Mouse (Mus musculus): ENCODE data around the gene Trpm1.

Trpm1 gene

DNA sequence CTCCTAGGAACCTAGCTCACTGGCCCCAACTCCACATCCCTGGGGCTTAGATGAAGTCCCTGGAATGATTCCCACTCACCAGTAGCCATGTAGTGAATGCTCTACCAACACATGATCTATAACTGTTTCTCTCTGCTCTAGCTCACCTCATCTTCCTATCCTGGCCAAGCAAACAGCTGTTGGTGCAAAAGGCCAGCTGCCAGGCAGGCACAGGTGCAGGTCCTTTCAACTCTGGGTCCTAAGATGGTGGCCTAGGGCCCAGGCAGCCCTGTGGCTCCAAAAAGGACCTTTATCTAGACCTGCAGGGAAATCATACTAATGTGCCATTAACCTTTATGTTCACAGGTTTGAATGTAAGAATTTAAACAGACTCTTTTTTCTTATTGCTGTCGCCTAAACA lies 10.3 kb downstream of the Trpm1 start:
- DNase-seq (ENCODE audit: low read depth): no peak

DNA sequence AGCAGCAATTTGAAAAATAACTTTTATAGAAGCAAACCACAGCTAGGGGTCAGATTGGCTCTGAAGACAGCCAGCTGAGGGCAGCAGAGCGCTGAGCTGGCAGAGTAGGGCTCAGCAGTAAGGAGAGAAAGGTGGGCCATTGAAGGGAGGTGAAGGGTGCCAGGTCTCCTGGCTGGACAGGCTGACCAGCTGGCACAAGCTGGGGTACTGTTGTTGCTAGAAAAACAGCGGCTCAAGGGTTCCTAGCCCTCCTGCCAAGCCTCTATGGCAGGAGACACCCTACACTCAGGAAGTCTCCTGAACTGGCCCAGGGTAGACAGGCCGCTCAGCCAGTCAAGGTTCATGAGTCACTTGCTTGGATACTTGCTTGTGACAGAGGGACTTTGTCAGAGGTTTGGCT lies 11.4 kb downstream of the Trpm1 start:
- peak; percentile 73 for DNase-seq (ENCODE audit: low read depth)

GRCm38 (mm10) chr7:64166025-64166424 lies 12.4 kb downstream of the Trpm1 start:
- no peak for DNase-seq (ENCODE audit: low read depth)

DNA sequence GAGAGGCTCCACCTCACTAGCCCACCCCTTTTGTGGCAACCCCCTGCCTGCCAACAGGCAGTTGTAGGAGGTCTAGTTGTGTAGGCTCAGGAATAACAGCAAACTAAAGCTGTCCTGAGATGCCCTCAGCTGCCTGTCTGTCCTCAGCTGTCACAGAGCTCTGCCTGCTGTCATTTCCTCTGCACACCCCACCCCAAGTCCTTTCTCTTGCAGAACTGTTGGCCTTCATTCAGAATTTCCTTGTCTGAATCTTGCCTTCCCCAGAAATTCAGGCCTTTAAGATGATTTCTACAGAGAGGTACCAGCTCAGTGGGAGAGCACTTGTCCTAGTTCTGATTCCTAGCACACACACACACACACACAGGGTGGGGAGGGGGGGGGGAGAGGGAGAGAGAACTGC lies 13.1 kb downstream of the Trpm1 start:
- no peak for DNase-seq (ENCODE audit: low read depth)

DNA sequence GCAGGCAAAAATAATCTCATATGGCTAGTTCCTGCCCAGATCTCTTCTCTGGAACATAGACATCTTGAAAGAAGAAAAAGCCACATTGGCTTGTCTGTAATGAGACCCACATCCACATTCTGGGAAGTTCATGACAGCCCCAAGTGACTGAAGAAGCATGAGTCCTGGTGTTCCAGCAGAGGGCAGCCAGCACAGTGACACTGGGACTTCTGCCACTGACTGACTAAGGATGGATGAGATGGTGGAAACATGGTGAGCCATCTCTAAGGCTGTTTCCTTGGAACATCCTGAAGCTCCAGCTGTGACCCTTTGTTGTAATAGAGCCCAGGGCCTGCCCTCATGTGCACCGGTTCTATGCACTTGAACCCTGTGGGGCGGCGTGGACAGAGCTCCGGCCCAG lies 25.7 kb downstream of the Trpm1 start:
- DNase-seq (ENCODE audit: low read depth): no peak

DNA sequence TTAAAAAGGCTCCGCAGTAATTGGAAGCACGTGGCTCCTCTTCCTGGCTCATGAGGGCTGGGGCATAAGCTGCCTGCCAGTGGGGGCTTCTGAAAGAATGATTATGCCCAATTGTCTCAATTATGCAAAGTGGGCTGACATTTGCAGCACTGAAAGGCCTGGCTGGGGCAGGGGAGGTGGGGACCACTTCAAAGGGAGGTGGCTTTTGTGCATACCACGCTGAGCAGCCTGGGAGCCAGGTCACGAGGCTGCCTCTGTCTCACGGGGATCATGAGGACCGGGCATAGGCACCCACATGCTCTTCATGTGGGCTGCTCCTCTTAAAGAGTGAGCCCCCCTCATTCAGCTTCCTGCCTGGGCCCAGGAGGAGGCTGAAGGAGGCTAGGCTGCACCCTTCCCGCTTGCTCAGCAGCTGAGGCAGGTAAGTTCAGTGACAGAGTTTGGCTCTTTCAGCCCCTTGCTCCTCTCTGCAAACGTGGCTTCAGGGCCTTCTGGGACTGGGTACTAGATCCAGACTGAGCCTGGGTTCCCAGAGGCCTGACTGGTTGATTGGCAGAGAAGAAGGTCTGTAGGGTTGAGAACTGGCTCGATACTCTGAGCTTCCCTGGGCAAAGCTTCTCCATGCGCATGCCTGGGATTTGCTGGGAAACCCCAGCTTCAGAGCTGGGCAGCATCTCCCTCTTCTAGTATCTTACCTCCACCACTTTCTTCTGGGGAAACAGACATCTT lies 31.7 kb downstream of the Trpm1 start:
- no peak for DNase-seq (ENCODE audit: low read depth)

DNA sequence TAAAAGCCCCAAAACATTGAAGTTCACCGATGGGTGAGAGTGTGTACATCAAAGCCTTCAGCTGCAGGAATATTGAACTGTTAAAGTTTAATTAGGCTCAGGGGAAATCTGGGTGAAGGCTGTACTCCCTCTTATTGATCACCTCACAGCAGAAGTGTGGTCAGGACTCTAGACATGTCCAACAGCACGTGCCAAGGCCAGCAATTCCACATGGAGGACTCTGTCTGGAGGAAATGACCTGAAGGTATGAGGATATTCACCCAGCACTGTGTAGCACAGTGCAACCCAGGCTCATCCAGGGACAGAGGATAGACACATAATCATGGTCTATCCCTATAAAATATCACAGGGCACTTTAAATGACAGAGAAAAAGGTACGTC lies 32.3 kb downstream of the Trpm1 start:
- DNase-seq (ENCODE audit: low read depth): no peak

- DNase-seq (ENCODE audit: low read depth): peak; percentile 66
Observed at GRCm38 (mm10) chr7:64192261-64192943, 38.8 kb downstream of the Trpm1 start.

GRCm38 (mm10) chr7:64193476-64193875 lies 39.8 kb downstream of the Trpm1 start:
- DNase-seq (ENCODE audit: low read depth): no peak

DNA sequence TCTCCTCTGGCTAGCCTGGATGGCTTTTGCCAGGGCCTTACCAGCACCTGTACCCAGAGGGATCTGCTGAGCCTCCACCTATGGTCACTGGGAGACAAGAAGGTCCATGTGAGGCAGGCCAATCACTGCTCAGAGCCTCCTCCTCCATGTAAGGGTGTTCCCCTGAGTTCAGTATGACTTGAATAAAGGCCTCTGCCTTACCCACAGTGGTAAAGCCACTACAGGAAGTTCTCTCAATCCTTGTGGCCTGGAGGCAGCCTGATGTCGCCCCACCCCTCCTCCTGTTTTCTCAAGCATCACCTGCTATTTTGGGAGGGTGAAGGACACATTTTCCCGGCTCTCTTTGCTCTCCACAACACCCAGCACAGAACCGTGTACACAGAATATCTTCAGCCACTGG lies 42.5 kb downstream of the Trpm1 start:
- no peak for DNase-seq (ENCODE audit: low read depth)

DNA sequence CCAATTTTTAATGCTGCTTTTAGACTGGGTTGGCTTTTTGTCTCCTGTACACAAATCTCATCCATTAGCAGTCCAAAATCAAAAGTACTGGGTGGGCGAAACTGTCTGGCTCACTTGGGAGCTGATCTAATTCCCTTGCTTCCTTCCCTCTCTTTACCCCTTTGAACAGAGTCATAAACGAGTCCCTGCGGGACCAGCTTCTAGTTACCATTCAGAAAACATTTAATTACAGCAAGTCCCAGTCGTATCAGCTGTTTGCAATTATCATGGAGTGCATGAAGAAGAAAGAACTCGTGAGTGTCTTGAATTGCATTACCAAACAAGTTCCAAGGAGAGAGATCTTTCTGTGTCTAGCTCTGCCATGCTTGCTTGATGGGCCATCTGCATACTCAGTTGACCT lies 55.1 kb downstream of the Trpm1 start:
- DNase-seq (ENCODE audit: low read depth): no peak

DNA sequence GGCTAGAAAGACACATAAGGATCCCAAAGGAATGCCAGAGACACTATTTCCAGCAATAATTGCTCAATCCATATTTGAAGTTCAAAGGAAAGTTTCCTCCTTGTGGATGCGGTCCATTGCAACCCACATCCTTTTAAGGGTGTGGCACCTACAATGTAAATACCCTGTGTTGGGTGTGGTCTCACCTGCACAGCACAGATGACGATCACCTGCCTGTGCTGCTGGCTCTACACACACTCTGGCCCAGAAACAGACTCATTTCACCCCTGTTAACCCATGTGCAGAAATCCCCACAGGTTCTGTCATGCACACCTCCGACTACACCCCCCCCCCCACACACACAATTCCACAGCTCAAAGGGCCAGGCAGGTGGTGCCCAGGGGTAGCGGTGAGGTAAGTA lies 59.2 kb downstream of the Trpm1 start:
- DNase-seq (ENCODE audit: low read depth): no peak

GRCm38 (mm10) chr7:64214066-64214465 lies 60.4 kb downstream of the Trpm1 start:
- peak; percentile 54 for DNase-seq (ENCODE audit: low read depth)

GRCm38 (mm10) chr7:64215613-64216012 lies 62.0 kb downstream of the Trpm1 start:
- no peak for DNase-seq (ENCODE audit: low read depth)

DNA sequence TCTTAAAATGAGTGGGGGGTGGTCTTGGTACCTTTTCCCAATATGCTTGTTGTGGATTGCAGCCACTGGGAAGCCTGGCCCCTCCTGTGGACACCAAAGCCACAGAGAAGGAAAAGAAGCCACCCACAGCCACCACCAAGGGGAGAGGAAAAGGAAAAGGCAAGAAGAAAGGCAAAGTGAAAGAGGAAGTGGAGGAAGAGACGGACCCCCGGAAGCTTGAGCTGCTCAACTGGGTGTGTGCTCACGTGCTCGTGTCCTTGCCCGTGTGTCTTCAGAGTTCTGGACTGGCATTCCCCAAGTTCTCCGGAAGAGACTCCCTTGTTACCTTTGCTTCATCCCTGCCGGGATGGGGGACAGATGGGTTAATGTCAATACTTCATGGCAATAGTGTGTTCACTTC lies 63.8 kb downstream of the Trpm1 start:
- DNase-seq (ENCODE audit: low read depth): no peak

- no peak for DNase-seq (ENCODE audit: low read depth)
Observed at GRCm38 (mm10) chr7:64219765-64220164, 66.1 kb downstream of the Trpm1 start.

- no peak for DNase-seq (ENCODE audit: low read depth)
Observed at GRCm38 (mm10) chr7:64223215-64223614, 69.6 kb downstream of the Trpm1 start.

- no peak for DNase-seq (ENCODE audit: low read depth)
Observed at GRCm38 (mm10) chr7:64226339-64227194, 72.9 kb downstream of the Trpm1 start.

GRCm38 (mm10) chr7:64227586-64227985 lies 74.0 kb downstream of the Trpm1 start:
- no peak for DNase-seq (ENCODE audit: low read depth)

GRCm38 (mm10) chr7:64228300-64228699 lies 74.7 kb downstream of the Trpm1 start:
- no peak for DNase-seq (ENCODE audit: low read depth)

- DNase-seq (ENCODE audit: low read depth): no peak
Observed at GRCm38 (mm10) chr7:64229911-64230310, 76.3 kb downstream of the Trpm1 start.

DNA sequence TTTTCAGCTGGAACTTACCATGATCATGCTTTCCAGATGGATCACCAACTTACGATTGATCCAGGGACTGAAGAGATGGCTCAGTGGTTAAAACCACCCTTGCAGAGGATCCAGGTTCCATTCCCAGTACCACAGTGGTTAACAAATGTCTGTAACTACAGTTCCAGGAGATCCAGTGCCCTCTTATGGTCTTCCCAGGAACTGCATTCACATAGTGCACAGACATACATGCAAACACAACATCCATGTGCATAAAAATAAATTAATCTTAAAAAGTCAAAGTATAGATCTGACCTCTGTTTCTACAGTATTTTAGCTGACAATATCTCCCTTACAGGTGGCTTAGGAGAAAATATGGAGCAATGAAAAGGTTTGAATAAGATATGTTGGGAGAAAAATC lies 77.4 kb downstream of the Trpm1 start:
- no peak for DNase-seq (ENCODE audit: low read depth)

DNA sequence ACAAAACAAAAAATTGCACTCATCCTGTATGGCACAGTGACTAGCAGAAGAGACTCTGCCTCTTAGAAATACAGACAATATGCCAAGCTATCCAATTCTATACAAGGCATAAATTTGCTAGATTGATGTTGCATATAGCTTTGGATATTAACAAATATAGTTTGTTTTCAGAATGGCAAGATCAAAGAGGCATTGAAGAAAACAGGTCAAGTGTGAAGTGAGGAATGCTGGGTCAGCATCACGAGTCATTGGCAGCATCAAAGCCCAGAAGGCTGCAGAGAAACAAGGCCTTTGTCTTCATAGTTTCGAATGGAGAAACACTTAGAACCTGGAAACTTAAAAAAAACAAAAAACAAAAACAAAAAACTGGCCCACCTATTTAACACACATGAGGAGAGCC lies 78.4 kb downstream of the Trpm1 start:
- DNase-seq (ENCODE audit: low read depth): no peak
